Mouse (Mus musculus): Measurements from ENCODE around the gene Plch2. TPM values are rescaled to one million over a fixed set of nuclear protein-coding genes. Genes with fewer than 3 reads are reported as not detected.

Plch2 gene
- 0.19 TPM in 1 of 2 replicates, not detected in the other for total RNA-seq (2017)

DNA sequence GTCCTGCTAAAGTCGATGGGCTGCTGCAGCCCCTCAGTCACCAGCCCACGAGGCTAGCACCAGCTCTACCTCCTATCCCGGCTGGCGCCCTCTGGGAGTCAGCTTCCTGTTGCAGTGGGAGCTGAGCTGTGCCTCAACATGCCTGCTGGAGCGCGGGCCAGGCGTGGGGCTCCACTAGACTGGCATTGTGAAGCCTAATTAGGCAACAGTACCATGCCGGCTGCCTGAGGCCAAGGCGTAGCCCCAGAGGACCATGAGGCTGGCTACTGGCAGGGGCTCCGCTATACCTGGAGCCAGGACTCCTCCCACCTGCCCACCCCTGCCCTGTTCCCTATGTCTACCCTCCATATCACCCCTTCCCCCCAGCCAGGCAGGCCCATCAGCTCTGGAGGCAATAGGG, at the start of gene Plch2:
Gene Plch2 (minus strand): TSS at position 61 of the 400 bp plus-strand sequence.
- ATAC-seq (replicated peaks in 1 of 2; ENCODE audit: insufficient read depth in 1 of 2, low FRiP score in 2 of 2, low TSS enrichment in 1 of 2, low read depth in 1 of 2, poor library complexity in 2 of 2, severe bottlenecking in 2 of 2) = no peak

DNA sequence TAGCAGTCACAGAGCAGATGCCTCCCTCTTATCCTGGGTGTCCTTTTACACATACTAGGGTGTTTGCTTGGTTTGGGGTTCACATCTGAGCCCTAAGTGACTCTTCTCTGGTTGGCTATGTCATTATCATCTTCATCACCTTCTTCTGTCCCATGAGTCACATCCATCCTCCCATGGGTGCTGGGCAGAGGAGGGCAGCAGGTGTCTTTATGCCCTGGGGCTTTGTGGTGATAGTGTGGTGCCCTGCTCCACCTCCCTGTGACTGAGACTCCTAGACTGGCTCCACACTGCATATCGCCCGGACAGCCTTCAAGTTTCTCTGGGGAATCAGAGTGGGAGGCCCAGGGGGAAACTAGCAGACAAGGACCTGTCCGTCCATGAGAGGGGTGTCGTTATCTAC, 42.0 kb upstream of the Plch2 start:
- no peak for ATAC-seq (replicated peaks in 1 of 2; ENCODE audit: insufficient read depth in 1 of 2, low FRiP score in 2 of 2, low TSS enrichment in 1 of 2, low read depth in 1 of 2, poor library complexity in 2 of 2, severe bottlenecking in 2 of 2)

- no peak for ATAC-seq (replicated peaks in 1 of 2; ENCODE audit: insufficient read depth in 1 of 2, low FRiP score in 2 of 2, low TSS enrichment in 1 of 2, low read depth in 1 of 2, poor library complexity in 2 of 2, severe bottlenecking in 2 of 2)
These were observed 40.9 kb upstream of the Plch2 start for GRCm38 (mm10) chr4:155097452-155097851.

DNA sequence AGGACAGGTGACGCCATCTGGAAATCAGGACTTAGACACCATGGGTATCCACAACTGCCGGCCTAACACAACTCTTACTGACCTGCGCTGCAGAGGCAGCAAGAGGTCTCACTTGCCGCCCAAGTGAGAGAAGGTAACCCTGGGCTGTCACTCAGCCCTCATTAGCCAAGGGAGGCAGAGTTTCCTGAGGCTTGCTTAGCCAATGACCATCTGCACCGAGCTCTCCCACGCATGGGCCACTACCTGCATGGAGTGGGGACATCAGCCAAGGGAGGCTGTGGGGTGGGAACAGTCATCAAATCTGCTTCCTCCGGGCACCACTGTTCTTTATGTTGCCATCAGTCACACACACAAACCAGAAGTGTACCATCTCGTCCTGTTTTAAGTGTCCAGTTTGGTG, 39.4 kb upstream of the Plch2 start:
- ATAC-seq (replicated peaks in 1 of 2; ENCODE audit: insufficient read depth in 1 of 2, low FRiP score in 2 of 2, low TSS enrichment in 1 of 2, low read depth in 1 of 2, poor library complexity in 2 of 2, severe bottlenecking in 2 of 2) = no peak

- ATAC-seq (replicated peaks in 1 of 2; ENCODE audit: insufficient read depth in 1 of 2, low FRiP score in 2 of 2, low TSS enrichment in 1 of 2, low read depth in 1 of 2, poor library complexity in 2 of 2, severe bottlenecking in 2 of 2) = peak; percentile 83 to 95
These were observed 38.8 kb upstream of the Plch2 start for GRCm38 (mm10) chr4:155095238-155095900.

DNA sequence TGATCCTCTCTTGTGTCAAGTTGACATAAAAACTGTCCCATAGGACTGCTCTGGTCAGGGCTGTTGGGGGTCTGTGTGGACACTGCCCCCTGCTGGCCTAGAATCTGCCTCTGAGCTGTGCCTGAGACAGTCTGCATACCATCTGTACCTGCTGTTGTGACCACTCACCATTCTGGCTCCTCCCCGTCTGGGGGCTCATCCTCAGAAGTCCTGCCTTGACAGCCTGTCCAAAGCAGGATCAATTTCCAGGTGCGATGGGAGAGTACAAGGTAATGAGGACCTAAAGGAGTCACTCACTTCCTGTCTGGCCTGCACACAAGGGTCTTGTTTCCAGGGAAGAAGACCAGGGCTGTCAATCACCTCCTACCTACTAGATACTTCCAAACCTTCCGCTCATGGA, 38.0 kb upstream of the Plch2 start:
- peak in 1 of 2 experiments; percentile 55; a peak in 2 of 4 replicates for ATAC-seq (replicated peaks in 1 of 2; ENCODE audit: insufficient read depth in 1 of 2, low FRiP score in 2 of 2, low TSS enrichment in 1 of 2, low read depth in 1 of 2, poor library complexity in 2 of 2, severe bottlenecking in 2 of 2)

GRCm38 (mm10) chr4:155093431-155094149, 37.0 kb upstream of the Plch2 start:
- no peak for ATAC-seq (replicated peaks in 1 of 2; ENCODE audit: insufficient read depth in 1 of 2, low FRiP score in 2 of 2, low TSS enrichment in 1 of 2, low read depth in 1 of 2, poor library complexity in 2 of 2, severe bottlenecking in 2 of 2)

GRCm38 (mm10) chr4:155092718-155093430, 36.3 kb upstream of the Plch2 start:
- ATAC-seq (replicated peaks in 1 of 2; ENCODE audit: insufficient read depth in 1 of 2, low FRiP score in 2 of 2, low TSS enrichment in 1 of 2, low read depth in 1 of 2, poor library complexity in 2 of 2, severe bottlenecking in 2 of 2) = no peak

- no peak for ATAC-seq (replicated peaks in 1 of 2; ENCODE audit: insufficient read depth in 1 of 2, low FRiP score in 2 of 2, low TSS enrichment in 1 of 2, low read depth in 1 of 2, poor library complexity in 2 of 2, severe bottlenecking in 2 of 2)
These were observed 34.3 kb upstream of the Plch2 start for GRCm38 (mm10) chr4:155090688-155091449.

GRCm38 (mm10) chr4:155090147-155090546, 33.6 kb upstream of the Plch2 start:
- ATAC-seq (replicated peaks in 1 of 2; ENCODE audit: insufficient read depth in 1 of 2, low FRiP score in 2 of 2, low TSS enrichment in 1 of 2, low read depth in 1 of 2, poor library complexity in 2 of 2, severe bottlenecking in 2 of 2) = no peak

- no peak for ATAC-seq (replicated peaks in 1 of 2; ENCODE audit: insufficient read depth in 1 of 2, low FRiP score in 2 of 2, low TSS enrichment in 1 of 2, low read depth in 1 of 2, poor library complexity in 2 of 2, severe bottlenecking in 2 of 2)
These were observed 32.7 kb upstream of the Plch2 start for GRCm38 (mm10) chr4:155089241-155089640.

DNA sequence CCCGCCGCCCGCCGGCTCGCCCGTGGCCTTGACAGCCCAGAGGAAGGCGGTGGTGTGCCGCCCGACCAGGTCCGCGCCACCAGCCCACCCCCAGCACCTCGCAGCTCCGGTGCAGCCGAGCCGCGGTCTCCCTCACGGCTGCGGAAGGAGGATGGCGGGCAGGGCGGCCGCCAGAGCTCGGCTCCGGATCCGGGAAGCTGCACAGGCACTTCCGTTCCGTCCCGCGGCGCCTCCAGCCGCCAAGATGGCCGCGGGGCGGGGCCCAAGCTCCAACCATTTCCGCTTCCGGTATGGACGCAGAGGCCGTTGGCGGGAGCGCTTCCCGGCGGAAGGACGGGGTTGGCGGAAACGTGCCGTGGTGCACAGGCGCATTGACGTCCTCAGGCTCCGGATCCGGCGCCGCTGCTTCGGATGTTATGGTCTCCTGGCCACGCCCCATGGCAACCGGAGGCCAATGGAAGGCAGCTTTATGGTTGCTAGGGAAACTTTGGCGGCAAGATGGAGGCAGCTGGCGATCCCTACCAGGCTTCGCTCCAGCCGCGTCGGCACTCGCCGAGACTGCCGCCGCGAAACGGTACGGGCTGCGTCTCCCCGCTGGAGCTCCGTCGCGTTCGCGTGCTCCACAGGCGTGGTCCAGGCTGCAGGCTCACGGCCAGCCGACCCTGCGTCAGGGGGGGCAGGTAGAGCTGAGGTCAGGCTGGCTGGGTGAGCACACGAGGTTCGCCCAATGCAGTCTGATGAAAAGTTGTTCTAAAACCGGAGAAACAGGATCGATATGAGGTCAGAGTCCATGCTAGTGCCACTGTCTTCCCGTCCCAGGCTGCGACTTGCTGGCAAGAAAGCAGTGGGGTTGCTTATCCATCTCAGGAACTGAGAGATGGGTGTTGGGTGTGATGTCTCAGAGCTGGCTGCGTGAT, 29.8 kb upstream of the Plch2 start, which contains the start of the genes Rer1 and Morn1:
Gene Rer1 (minus strand): TSS at position 275 of the 917 bp plus-strand sequence.
Gene Morn1 (plus strand): TSS at position 470 of the 917 bp plus-strand sequence.
- peak; percentile 98 to 99 for ATAC-seq (replicated peaks in 1 of 2; ENCODE audit: insufficient read depth in 1 of 2, low FRiP score in 2 of 2, low TSS enrichment in 1 of 2, low read depth in 1 of 2, poor library complexity in 2 of 2, severe bottlenecking in 2 of 2)

GRCm38 (mm10) chr4:155085206-155086107, 28.9 kb upstream of the Plch2 start:
- peak in 1 of 2 experiments; percentile 3; a peak in 1 of 4 replicates for ATAC-seq (replicated peaks in 1 of 2; ENCODE audit: insufficient read depth in 1 of 2, low FRiP score in 2 of 2, low TSS enrichment in 1 of 2, low read depth in 1 of 2, poor library complexity in 2 of 2, severe bottlenecking in 2 of 2)

DNA sequence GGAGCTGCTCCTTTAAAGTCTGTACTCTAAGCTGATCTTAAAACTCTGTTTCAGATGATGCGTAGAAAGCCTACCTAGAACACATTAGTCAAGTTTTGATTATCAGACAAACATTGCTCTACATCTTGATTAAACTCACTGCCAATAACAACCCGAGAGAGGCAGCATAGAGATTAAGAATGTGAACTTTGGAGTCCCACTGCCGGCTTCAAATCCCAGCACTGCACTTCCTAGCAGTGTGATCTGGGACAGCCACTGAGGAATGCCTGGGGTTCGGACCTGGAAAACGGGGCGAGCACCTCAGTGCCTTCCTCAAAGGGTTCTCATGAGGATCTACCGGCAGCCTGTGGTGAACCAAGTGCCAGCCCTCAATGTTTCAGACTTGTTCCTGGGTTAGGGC, 27.8 kb upstream of the Plch2 start:
- no peak for ATAC-seq (replicated peaks in 1 of 2; ENCODE audit: insufficient read depth in 1 of 2, low FRiP score in 2 of 2, low TSS enrichment in 1 of 2, low read depth in 1 of 2, poor library complexity in 2 of 2, severe bottlenecking in 2 of 2)

DNA sequence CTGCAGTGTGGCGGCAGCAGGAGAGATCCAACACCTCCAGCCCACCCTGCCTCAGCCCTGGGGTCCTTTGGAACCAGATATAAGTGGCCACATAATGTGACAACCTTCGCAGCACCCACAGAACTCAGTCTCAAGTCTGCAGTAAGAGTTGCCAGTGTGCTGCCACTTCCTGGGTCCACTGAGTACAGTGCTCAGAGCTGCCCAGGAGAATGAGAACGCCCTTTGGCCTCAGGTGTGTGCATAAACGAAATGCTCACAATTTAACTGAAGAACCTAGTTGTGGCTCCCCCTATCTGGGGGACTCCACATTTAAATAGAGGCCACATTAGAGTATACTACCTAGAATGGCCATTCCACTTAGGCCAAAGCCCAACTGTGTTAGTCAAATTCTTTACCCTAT, 27.0 kb upstream of the Plch2 start:
- ATAC-seq (replicated peaks in 1 of 2; ENCODE audit: insufficient read depth in 1 of 2, low FRiP score in 2 of 2, low TSS enrichment in 1 of 2, low read depth in 1 of 2, poor library complexity in 2 of 2, severe bottlenecking in 2 of 2) = no peak

DNA sequence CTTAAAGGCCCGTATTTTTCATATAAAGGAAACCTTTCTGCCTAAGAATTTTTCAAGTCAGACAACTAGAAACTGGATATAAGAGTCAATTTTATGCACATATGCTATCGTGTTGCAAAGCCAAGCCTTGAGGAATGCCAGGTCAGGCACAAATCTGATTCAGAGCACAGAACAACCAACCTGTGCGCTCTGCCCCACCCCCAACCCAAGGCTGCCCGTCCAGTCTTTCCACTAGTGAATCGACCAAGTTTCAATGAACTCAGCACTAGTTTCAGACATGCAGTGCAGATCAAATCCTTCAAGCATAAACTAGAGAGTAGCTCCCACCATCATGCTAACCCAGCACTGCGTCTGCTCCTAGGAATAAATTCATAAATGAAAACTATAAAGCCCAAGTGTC, 23.1 kb upstream of the Plch2 start:
- ATAC-seq (replicated peaks in 1 of 2; ENCODE audit: insufficient read depth in 1 of 2, low FRiP score in 2 of 2, low TSS enrichment in 1 of 2, low read depth in 1 of 2, poor library complexity in 2 of 2, severe bottlenecking in 2 of 2) = no peak
